8 mouse cellular contexts compared by ENCODE assay signal in the genomic region with DNA sequence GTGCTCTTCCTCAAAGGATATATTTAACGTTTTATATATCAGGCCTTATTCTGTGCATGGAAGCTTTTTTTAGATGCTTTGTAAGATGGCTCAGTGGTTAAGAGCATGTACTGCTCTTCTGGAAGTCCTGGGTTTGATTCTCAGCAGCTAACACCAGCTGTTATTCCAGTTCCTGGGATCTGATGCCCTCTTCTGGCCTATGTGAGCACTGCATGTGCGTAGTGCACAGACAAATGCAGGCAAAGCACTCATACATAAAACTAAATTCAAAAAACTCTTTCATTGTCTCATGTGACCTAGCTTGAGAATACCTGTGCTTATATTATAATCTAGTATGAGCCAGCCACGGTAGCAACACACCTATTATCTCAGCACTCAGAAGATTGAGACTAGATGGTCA. TPM values are rescaled to one million over a fixed set of nuclear protein-coding genes. Genes with fewer than 3 reads are reported as not detected.
A peak's percentile ranks its signal among the peaks of the same experiment; 100 is the strongest.
DNase-seq lines count a peak whose midpoint lies in the region; TF ChIP-seq lines count a peak whose summit lies in the region.

No protein-coding gene starts in this region.

- no peak for DNase-seq in gastrocnemius, adult 2 months
- no peak for DNase-seq in gastrocnemius, adult 8-10 months (ENCODE audit: low spot score in 2 of 2)
- DNase-seq in right cerebral cortex, postnatal 14 days, result peak; percentile 38
- no peak for DNase-seq in right cerebral cortex, postnatal 25 days
- DNase-seq in embryo, embryonic 11 days, result peak; percentile 33
- DNase-seq in lung, postnatal 10 days, result peak; percentile 65
- DNase-seq in testis, postnatal 10 days (ENCODE audit: low spot score), result peak; percentile 71
- no peak for DNase-seq in layer of hippocampus, adult 9-10 months (ENCODE audit: low spot score)

- H3K4me3 ChIP-seq in gastrocnemius, adult 2 months, result no peak overlapping the region

- TF ChIP-seq CTCF in gastrocnemius, adult 2 months (IDR thresholded peaks at IDR 0.05), result peak; percentile 78

- no peak overlapping the region for H3K27ac ChIP-seq in gastrocnemius, adult 2 months

- intact Hi-C loops in gastrocnemius, adult 2 months (cut with DNase I), result no loop called here

RNA-seq across cellular contexts. Expression of gene Serpinf1, which starts 15.6 kb away (rescaled TPM):
- total RNA-seq in gastrocnemius, adult 2 months (2021), result 100 to 1,000 TPM in 1 of 2 experiments, 10 to 100 TPM in 1; 55.5 to 168 TPM
- total RNA-seq in gastrocnemius, adult 8-10 months (2022), result 10 to 100 TPM; 21.1 to 74.1 (median 37.8) TPM

RNA-seq across cellular contexts. Expression of gene Serpinf2, which starts 32.5 kb away (rescaled TPM):
- not detected for total RNA-seq in gastrocnemius, adult 2 months (2021)
- under 1 TPM in 1 of 4 experiments, not detected in 3; 0.38 TPM for total RNA-seq in gastrocnemius, adult 8-10 months (2022)

RNA-seq across cellular contexts. Expression of gene Wdr81, which starts 47.7 kb away (rescaled TPM):
- 1 to 10 TPM; 4.9 to 6.4 TPM for total RNA-seq in gastrocnemius, adult 2 months (2021)
- total RNA-seq in gastrocnemius, adult 8-10 months (2022), result 1 to 10 TPM; 5.2 to 7.0 (median 6.2) TPM

RNA-seq across cellular contexts. Expression of gene Tlcd2, which starts 54.6 kb away (rescaled TPM):
- total RNA-seq in gastrocnemius, adult 2 months (2021), result 1 to 10 TPM; 2.6 to 3.1 TPM
- total RNA-seq in gastrocnemius, adult 8-10 months (2022), result 1 to 10 TPM; 1.9 to 2.9 (median 2.4) TPM

RNA-seq across cellular contexts. Expression of gene Smyd4, which starts 58.6 kb away (rescaled TPM):
- 1 to 10 TPM; 4.0 to 4.3 TPM for total RNA-seq in gastrocnemius, adult 2 months (2021)
- total RNA-seq in gastrocnemius, adult 8-10 months (2022), result 1 to 10 TPM; 4.0 to 5.4 (median 4.7) TPM

Comparison
In these comparisons a context has a peak if more than half of its experiments do, and no peak if none do; other contexts are left out.
1. DNase-seq: peak in right cerebral cortex, postnatal 14 days (single experiment), embryo, embryonic 11 days (single experiment), lung, postnatal 10 days (single experiment) and testis, postnatal 10 days (single experiment); none in gastrocnemius, adult 2 months (single experiment), gastrocnemius, adult 8-10 months (0 of 2), right cerebral cortex, postnatal 25 days (single experiment) and layer of hippocampus, adult 9-10 months (single experiment).